Mouse (Mus musculus) skeletal muscle tissue, postnatal 0 days (tissue): ENCODE data around the gene Psmd3. TPM values are rescaled to one million over a fixed set of nuclear protein-coding genes. Genes with fewer than 3 reads are reported as not detected.

Source experiments
- polyA plus RNA-seq: library from polyadenylated mRNA; unstranded; fragments of >200 nt; fragmentation: Nextera tagmentation; extraction: Ambion mirVana; gene quantifications from 2 replicates; pipeline ENCODE4 v1.2.1, GENCODE M21; 2015

Psmd3 gene
- 148 and 160 TPM in 2 replicates for polyA plus RNA-seq

GRCm38 (mm10) chr11:98681786-98682745 lies at the start of gene Psmd3:
TSS of gene Psmd3 (plus strand) at chr11:98682554.

DNA sequence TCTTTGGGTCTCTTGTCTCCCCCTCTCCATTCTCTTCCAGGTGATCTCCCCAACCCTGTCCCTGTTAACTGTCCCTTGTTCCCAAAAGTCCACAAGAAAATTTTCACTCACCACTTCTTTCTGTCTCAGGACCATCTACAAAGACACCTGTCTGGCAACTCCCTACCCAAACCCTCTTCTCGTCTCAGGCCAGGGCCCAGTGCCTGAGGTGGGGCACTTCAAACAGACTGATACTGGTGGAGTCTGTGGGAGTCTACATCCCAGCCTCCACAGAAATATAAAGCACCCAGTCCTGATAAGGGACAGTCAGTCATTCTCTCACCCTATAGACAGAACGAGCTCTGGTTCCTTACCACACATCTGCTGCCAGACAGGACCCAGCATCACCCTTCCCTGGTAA lies 35.9 kb upstream of the Psmd3 start, which contains the start of gene Gsdma2:
Gene Gsdma2 (plus strand): TSS at position 301 of the 400 bp plus-strand sequence.

DNA sequence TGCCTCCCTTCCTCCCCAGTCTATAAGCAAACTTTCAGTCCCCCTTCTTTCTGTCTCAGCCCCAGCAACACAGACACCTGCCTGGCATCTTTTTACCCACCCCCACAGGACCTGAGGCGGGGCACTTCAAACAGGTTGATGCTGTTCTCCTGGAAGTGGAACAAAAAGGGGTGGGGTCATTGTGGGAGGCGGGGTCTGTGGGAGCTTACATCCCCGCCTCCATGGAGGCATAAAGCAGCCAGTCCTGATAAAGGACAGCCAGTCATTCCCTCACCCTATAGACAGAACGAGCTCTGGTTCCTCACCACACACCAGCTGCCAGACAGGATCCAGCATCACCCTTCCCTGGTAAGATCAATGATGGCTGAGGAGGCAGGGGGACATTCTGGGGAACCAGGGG lies 18.3 kb upstream of the Psmd3 start, which contains the start of gene Gsdma:
Gene Gsdma (plus strand): TSS at position 261 of the 400 bp plus-strand sequence.

DNA sequence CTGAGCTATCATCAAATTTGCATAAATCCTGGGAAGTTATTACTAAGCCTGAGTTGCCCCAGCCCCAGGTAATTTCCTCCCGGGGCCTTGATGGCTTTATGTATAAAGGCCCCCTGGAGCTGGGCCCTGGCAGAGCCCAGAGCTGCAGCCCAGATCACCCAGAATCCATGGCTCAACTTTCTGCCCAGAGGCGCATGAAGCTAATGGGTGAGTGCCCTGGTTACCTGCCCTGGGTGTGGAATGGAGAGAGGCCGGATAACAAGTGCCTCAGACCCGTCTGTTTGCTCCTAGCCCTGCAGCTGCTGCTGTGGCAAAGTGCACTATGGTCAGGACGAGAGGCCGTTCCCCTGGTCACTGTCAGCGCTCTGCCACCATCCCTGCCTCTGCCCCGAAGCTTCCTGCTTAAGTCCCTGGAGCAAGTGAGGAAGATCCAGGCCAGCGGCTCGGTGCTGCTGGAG lies 18.9 kb downstream of the Psmd3 start, which contains the start of gene Csf3:
Gene Csf3 (plus strand): TSS at position 51 of the 458 bp plus-strand sequence.

DNA sequence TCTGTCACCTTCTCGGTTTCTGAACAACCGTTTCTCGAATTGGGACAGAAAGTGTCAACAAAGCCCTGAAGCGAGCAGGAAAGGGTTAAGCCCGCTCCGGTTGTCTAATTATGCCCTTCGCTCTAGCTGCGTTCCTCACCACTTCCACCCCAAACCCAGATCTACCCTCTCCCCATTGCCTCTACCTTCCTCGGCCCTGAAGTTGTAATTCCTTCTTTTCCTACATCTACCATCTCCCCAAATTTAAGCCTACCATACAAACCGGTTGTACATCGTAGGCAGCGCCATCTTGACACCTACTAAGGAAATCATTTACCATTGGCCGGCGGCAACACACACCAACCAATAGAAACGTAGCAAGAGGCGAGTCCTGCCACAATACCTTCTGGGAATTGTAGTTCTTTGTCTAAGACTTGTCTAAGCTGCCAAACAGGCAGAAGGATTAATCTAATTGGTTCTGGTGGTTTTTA lies 46.8 kb downstream of the Psmd3 start, which contains the start of gene Med24:
Gene Med24 (minus strand): TSS at position 317 of the 470 bp plus-strand sequence.

GRCm38 (mm10) chr11:98740393-98741050 lies 58.2 kb downstream of the Psmd3 start, which contains the start of gene Thra:
TSS of gene Thra (plus strand) at chr11:98740638.

Other genes with a start within 250 kb of the Psmd3 start
- 46.4 and 58.6 TPM in 2 replicates for gene Mien1, start 243.6 kb upstream of the Psmd3 start, polyA plus RNA-seq
- gene Grb7, start 236.2 kb upstream of the Psmd3 start, polyA plus RNA-seq, result 0.27 TPM in 1 of 2 replicates, not detected in the other
- gene Ikzf3, start 136.5 kb upstream of the Psmd3 start, polyA plus RNA-seq, result 0.13 and 0.28 TPM in 2 replicates
- 0.21 and 0.23 TPM in 2 replicates for gene Zpbp2, start 131.5 kb upstream of the Psmd3 start, polyA plus RNA-seq
- 34.8 and 60.2 TPM in 2 replicates for gene Ormdl3, start 95.2 kb upstream of the Psmd3 start, polyA plus RNA-seq
- not detected in 2 replicates for gene Lrrc3c, start 84.3 kb upstream of the Psmd3 start, polyA plus RNA-seq
- gene Gm12355, start 56.9 kb upstream of the Psmd3 start, polyA plus RNA-seq, result 0.40 TPM in 1 of 2 replicates, not detected in the other
- gene Gsdma3, start 56.2 kb upstream of the Psmd3 start, polyA plus RNA-seq, result not detected in 2 replicates
- not detected in 2 replicates for gene Gsdma2, start 35.8 kb upstream of the Psmd3 start, polyA plus RNA-seq
- 1.4 TPM in 1 of 2 replicates, not detected in the other for gene Gsdma, start 18.2 kb upstream of the Psmd3 start, polyA plus RNA-seq
- gene Csf3, start 18.7 kb downstream of the Psmd3 start, polyA plus RNA-seq, result not detected in 2 replicates
- 23.4 and 23.6 TPM in 2 replicates for gene Med24, start 46.9 kb downstream of the Psmd3 start, polyA plus RNA-seq
- gene Thra, start 58.1 kb downstream of the Psmd3 start, polyA plus RNA-seq, result 39.8 and 45.3 TPM in 2 replicates
- gene Nr1d1, start 92.8 kb downstream of the Psmd3 start, polyA plus RNA-seq, result 12.0 and 12.5 TPM in 2 replicates
- gene Msl1, start 113.0 kb downstream of the Psmd3 start, polyA plus RNA-seq, result 15.3 TPM in 2 replicates
- 14.2 and 15.4 TPM in 2 replicates for gene Casc3, start 122.4 kb downstream of the Psmd3 start, polyA plus RNA-seq
- gene Rapgefl1, start 154.2 kb downstream of the Psmd3 start, polyA plus RNA-seq, result 1.3 and 1.8 TPM in 2 replicates
- gene Wipf2, start 181.1 kb downstream of the Psmd3 start, polyA plus RNA-seq, result 1.0 and 1.4 TPM in 2 replicates
- 2.6 and 4.5 TPM in 2 replicates for gene Cdc6, start 225.2 kb downstream of the Psmd3 start, polyA plus RNA-seq
- 23.7 and 26.3 TPM in 2 replicates for gene Rara, start 245.3 kb downstream of the Psmd3 start, polyA plus RNA-seq